ENCODE assay signal across 17 mouse cellular contexts in genomic region chr4:12356992-12357634, GRCm38 (mm10).
"Had no signal": no experiment of that assay in that cellular context is flagged by ENCODE, and none has a peak within 500 bp of the region (broad histone marks: within the 10 kb centered on the region; RNA-seq: fewer than 3 reads in every experiment).

No protein-coding gene starts in this region.

- H3K4me3 ChIP-seq: layer of hippocampus, adult 2 months; limb, embryonic 10.5 days; limb, embryonic 13.5 days; liver, embryonic 12.5 days; liver, embryonic 15.5 days had no signal

- H3K36me3 ChIP-seq: limb, embryonic 10.5 days; limb, embryonic 13.5 days; liver, embryonic 12.5 days; liver, embryonic 15.5 days had no signal

- H3K27ac ChIP-seq: layer of hippocampus, adult 2 months; limb, embryonic 10.5 days; limb, embryonic 13.5 days; liver, embryonic 12.5 days; liver, embryonic 15.5 days had no signal

- H3K4me2 ChIP-seq: limb, embryonic 13.5 days; liver, embryonic 12.5 days; liver, embryonic 15.5 days; midbrain, embryonic 11.5 days had no signal

- H3K9ac ChIP-seq: limb, embryonic 13.5 days; liver, embryonic 12.5 days; liver, embryonic 15.5 days had no signal

- H3K4me1 ChIP-seq: limb, embryonic 10.5 days; limb, embryonic 13.5 days; liver, embryonic 12.5 days; liver, embryonic 15.5 days had no signal

- H3K9me3 ChIP-seq: limb, embryonic 10.5 days; limb, embryonic 13.5 days; liver, embryonic 12.5 days; liver, embryonic 15.5 days had no signal

- H3K27me3 ChIP-seq: limb, embryonic 13.5 days; liver, embryonic 12.5 days; liver, embryonic 15.5 days had no signal

- DNase-seq: kidney, adult 18-20 months; kidney, adult 9 months; kidney, postnatal 14 days; layer of hippocampus, adult 9-11 months; liver; lung, adult 2 months; lung, postnatal 14 days; lung, postnatal 4 days; midbrain, embryonic 14.5 days; thymus, adult 18-20 months; thymus, postnatal 36 days had no signal

- ATAC-seq: liver, embryonic 12.5 days had no signal
